Mouse (Mus musculus): Measurements from ENCODE around the gene Kcnh2. TPM values are rescaled to one million over a fixed set of nuclear protein-coding genes. Genes with fewer than 3 reads are reported as not detected.

Gene Kcnh2
- total RNA-seq, 2 experiments from 2014 or later, result 75.5 to 85.8 TPM

DNA sequence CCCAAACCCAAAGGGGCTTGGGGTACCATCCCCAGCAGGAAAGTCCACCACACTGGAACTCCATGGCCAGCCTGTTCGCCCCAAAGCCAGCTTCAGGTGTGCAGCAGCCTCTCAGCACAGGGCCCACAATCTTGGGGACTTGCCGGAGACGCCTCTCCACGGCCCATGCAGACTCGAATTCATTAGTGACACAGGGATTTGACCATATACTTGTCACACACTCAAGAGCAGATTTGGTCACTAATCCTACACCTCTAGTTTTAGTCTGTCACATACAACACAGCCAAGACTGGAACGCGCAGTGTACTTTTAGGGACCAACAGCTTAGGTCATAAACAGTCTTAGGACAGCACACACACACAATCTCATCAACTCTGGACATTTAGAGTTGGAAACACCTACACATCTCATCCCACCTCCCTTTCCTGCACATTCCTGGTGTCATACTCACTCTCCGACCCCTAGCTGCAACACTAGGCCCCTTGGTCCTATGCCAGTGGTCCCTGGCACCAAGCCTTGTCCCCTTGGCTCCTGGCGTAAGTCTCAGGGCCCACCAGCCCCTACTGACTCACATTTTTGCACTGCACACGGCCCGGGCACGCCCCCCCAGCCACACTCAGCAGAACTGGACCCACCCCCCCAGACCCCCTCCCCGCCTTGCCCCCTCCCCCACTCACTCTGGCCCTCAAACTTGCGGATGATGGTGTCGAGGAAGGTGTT lies 713 bp downstream of the Kcnh2 start:
- intact Hi-C loops (cut with DNase I), result no loop called here
- DNase-seq, result peak in 1 of 2 experiments; percentile 50

DNA sequence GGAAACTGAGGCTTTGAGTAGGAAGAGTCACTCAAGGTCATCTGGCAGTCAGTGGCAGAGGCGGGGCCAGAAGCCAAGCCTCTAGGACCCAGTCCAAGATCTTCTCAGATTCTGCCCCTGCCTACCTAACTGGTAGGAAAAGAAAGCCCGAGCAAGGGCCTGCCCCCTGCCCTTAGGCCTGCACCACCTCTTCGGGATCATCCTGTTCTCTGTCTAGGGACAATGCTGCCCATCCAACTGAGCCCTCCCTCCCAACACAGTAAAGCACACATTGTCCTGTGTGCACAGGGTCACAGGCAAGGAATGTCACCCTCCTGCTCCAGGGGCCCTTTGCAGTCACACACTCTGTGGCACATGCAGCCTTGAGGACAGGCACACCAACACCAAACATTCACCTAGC lies 1.3 kb downstream of the Kcnh2 start:
- DNase-seq, result no peak
- intact Hi-C loops (cut with DNase I), result no loop called here

DNA sequence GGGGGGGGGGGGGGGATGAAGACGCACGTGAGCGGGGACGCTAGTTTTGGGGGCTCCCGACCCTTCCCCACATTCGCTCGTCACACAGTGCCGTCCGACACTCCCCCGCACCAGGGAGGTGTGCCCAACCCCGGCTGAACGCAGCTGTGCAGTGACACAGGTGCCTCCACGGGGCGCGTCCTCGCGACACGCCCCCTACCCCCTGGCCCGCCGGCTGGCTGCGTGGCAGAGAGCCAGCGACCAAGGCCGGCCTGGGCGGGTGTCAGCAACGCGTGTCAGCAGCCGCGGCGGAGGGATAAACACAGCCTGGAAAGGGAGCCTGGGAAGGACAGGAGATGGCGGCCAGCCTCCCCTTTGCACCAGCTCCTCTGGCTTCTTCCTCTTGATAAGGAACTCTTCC lies 2.9 kb downstream of the Kcnh2 start:
- intact Hi-C loops (cut with DNase I), result no loop called here
- peak in 1 of 2 experiments; percentile 68 for DNase-seq

DNA sequence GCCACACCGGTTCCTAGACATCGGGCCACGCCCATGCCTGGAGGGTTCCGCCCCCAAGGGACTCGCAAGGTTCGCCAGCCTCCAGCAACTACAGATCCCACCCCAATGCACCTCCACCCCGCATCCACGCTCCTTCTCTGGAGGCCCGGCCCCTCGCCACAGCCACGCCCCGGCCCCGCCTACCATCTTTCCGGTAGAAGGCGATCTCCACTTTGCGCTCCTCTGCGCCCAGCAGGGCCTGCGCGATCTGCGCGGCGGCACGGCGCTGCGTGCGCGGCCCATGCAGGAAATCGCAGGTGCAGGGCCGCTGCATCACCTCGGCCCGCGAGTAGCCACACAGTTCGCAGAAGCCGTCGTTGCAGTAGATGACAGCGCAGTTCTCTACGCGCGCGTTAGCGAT lies 3.3 kb downstream of the Kcnh2 start:
- peak; percentile 67 to 73 for DNase-seq
- intact Hi-C loops (cut with DNase I), result no loop called here

DNA sequence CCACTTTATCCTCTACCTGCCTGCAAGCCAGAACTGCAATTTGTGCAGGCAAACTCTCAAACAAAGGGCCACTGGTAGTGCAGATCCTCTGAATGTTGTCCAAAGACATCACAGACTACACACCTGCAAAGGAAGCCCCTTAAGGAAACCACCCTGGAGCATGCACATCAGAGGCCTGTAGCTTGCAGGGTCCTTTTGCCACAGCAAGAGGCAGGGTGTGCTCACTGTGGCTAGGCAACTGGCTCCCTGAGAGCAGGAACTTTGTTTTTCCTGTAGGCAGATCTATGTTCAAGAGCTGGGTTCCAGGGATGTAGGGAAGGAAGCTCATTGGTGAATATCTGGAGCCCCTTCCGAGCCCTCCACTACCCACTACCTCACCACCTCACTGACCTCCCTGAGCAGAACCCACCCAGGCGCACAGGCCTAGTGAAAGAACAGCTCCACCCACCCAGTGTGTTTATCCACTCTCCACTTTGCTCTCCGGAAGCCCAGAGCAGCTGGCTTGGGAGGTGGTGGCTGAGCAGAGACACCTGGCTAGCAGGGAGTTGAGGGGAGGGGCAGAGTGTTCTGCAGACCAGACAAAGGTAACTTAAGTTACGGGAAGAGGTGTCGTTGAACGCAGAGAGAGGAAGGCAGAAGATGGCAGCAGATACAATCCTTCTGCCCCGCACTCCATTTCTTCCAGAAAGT lies 4.1 kb downstream of the Kcnh2 start:
- intact Hi-C loops (cut with DNase I), result no loop called here
- DNase-seq, result no peak

DNA sequence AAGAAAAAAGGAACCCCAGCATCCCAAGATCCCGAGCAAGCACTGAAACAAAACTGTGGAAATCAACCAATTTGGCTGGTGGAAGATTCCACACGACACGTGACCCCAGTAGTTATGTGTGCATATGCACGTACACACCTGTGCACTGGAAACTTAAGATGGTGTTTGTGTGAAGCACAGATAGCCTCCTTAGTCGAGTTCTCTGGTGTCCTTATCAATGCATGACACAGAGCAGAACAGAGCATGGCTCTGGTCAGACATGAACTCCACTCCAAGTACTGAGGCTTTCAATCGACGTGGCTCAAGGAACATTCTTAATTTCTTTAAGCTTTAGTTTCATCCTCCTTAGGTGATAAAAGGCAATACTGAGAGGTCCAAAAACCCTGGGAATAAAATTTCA lies 5.1 kb downstream of the Kcnh2 start:
- DNase-seq, result no peak
- intact Hi-C loops (cut with DNase I), result no loop called here

DNA sequence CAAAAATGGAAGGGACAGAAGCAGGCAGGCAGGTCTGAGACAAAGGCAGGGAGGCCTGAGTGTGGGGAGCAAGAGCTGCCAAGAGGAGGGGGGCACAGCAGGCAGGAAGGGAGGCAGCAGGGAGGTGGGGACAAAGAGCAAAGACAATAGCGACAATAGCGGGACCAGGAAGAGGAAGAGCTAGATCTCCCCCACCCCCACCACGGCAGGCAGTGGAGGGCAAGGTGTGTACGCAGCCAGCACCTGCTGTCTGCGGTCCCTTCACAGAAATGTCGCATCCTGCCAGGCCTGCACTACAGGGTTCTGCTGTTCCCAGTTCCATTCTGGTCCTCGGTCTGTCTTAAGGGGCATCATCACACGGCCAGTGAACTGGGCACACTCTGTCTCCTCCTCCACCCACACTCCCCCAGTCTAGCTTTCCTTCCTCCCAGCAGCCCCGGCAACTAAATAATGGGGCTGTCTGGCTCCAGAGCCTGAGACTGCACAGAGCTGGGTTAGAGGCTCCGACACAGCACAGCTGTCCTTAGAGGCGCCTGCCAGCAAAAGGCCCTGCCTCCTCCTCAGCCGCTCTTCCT lies 6.8 kb downstream of the Kcnh2 start:
- DNase-seq, result peak; percentile 61 to 67
- intact Hi-C loops (cut with DNase I), result no loop called here

DNA sequence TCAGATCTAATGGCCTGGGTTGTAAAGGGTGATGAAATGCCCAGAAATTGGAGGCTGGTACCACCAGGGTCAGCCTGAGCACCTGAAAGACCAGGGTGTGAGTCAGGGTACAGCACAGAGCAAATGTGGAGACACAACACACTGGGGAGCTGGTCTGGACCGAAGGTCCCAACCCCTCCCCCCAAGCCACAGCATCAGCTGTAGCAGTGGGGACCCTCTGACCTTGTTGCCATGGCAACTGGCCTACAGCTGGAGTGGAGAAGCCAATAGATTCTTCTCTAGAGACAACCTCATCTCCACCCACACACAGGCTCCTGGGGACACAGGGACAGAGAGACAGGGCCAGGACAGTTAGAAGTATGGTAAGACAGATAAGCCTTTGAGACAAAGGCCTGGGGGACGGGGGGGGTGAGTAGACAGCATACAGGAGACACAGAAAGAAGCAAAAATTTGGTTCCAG lies 7.4 kb downstream of the Kcnh2 start:
- intact Hi-C loops (cut with DNase I), result no loop called here
- DNase-seq, result no peak

DNA sequence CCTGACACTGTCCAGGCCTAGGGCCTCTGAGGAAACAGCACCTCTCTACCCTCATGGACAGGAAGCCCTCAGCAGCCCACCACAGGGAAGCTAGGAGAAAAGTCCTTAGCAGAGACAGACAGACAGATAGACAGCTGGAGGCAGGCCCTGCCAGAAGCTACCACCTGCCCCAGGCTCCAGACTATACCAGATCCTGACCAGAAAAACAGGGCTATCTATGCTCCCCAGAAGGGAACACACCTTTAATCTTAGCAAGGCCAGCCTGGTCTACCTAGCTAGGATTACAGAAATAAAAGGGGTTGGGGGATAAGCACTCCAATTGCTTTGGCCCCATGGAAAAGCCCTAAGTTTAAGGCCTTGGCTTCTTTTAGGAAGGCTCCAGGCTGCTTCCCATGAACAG lies 8.0 kb downstream of the Kcnh2 start:
- intact Hi-C loops (cut with DNase I), result no loop called here
- no peak for DNase-seq

DNA sequence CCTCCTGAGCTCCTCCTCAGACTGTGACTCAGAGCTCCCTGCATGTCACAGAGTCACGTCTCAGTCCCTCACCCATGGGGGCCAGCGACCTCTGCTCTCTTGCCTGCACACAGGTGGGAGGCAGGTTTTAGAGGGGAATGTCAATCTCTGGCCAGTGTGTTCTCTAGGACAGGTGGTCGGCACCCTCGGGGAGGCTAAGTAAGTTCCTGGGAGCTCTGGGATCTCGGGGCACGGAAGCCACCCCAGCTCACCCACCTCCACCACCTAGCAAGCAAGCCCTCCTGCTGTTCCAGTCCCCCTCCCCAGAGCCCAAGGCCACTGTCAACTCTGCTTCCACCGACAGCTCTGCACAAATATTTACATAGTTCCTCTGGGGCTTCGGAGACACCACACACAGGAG lies 8.4 kb downstream of the Kcnh2 start:
- DNase-seq, result no peak

DNA sequence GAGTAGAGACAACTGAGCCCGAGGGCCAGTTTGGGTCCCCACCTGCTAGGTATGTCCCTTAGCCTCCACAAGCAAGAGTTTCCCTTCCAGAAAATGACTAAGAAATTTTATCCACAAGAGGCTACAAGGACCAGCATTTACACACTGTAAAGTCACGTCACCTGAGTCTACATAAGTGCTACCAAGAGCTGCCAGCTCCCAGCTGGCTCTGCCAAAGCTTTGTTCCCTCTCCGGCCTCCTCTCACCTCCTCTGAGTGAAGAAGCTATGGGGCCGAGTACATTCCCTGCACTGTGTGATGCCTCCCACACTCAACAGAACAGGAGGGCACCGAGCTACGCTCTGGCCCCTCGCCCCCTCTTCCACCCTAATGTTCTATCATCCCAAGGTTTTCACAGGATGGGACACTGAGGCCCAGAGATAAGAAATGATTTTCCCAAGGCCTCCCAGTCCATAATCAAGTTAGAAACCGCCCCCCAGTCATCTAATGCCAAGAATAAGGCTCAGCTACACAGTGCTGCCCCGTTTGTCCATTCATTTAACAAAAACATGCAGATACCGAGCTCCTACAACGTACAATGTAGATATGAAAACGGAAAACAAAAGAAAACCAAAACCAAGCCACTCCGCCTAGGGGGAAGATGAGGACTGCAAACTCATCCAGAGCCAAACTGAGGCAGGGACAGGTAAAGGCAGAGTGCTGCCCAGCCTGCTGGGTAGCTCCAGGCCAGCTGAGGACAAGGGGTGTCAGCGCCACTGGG lies 9.0 kb downstream of the Kcnh2 start:
- DNase-seq, result no peak
- intact Hi-C loops (cut with DNase I), result no loop called here

More for the DNA sequence above, 8.4 kb downstream of the Kcnh2 start:
- intact Hi-C loops (cut with DNase I), result no loop called here

DNA sequence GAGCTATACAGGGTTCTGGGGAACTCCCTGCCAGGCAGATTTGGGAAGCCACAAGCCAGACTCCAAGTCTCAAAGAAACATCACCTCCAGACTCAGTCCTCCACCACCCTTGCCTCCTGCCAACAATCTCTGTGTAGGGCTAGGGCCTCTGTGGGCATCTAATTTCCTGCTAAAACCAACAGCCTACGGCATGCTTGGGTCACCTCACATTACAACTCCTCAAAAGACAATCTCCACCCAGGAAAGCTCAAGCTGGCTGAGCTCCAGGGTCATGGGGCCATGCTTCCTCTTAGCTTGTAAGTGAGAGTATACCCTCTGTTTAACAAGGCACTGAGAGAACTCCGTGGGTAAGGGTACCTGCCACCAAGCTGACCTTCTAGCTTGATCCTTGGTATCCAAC lies 13.6 kb downstream of the Kcnh2 start:
- intact Hi-C loops (cut with DNase I), result loop anchor here (2.0 kb wide), 1 partner anchor 55 kb away; the partner anchor contains the start of genes Abcb8 and Atg9b
- no peak for DNase-seq

DNA sequence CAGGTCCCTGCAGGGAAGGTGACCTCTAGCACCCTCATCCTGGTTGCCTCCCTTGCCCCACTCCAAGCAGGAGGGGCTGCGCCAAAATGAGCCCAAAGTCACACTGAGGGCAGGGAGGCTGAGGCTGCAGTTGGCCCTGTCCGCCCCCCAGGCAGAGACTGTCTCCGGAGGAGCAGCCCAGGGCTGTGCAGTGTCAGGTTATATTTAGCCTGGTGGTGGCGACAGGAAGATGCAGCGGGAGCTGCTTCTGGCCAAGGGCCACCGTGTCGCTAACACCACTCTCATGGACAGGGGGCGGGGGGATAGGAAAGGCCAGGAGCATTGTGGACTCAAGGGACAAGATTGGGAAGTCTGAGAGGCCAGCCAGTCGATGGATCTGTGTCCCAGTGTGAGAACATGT lies 14.0 kb downstream of the Kcnh2 start:
- DNase-seq, result peak; percentile 71 to 78
- intact Hi-C loops (cut with DNase I), result loop anchor here (2.0 kb wide), 1 partner anchor 55 kb away; the partner anchor contains the start of genes Abcb8 and Atg9b

DNA sequence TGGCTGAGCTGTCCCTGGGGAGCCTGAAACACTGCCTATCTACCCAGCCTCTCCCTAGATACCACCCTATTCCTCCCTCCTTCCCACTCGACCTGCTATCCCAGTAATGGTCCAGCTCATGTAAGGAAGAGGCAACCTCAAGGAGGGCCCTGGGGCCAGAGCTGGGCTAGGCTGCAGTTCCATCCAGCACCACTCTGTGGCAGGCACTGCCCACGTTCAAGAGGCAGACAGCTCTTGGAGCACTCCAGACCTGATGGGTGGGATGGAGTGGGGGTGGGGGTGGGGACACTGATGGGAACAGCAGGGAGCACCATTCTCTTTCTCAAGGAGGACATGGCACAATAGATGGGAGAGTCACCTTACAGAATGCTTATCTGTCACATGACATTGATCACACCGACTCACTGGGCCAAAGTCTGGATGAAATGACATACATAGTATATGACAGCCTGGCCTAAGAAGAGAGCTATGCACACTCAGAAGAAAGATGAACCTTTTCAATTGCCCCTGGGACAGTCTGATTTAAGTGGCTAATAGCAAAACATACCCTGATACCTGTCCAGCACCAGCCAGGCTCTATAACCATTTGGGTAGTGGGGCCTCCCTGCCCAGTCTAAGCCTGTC lies 15.4 kb downstream of the Kcnh2 start:
- intact Hi-C loops (cut with DNase I), result loop anchor here (1.0 to 2.0 kb wide), 2 partner anchors 24 to 57 kb away; partner anchors contain the start of genes Abcb8 and Atg9b
- DNase-seq, result peak; percentile 70 to 80

DNA sequence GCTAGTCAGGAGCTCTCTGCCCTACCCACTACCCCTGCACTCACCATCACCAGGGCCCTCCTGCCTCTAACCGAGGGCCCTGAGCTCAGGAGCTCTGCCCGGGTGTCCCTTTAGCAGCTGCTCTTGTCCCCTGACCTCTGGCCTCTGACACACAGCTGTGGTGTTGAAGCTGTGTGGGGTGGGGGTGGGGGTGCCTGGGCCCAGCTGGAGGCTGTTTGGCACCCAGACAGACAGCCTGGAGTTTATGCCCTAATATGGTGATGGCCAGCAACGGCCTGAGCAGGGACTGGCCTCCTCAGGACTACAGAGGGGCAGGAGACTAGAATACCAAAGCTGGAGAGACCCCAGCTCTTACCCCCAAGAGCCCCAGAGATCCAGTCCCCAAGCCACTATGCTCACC lies 16.7 kb downstream of the Kcnh2 start:
- intact Hi-C loops (cut with DNase I), result no loop called here
- no peak for DNase-seq

DNA sequence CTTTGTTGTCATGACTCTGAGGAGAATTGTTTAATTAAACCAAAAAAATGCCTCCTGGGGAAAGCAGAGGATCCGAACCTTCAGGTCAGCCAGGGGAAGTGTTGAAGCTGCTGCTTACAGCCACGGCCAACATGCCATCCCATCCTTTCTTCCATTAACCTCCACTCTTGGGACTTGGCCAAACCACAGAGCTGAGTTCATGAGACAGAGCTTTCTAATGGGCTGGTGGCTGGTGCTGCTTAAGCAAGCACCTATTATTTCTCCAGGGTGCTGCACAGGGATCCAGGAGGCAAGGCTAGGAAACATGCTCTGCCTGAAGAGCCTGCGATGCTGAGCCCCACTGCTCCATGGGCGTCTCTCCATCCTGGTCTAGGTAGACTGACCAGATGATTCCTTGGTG lies 19.0 kb downstream of the Kcnh2 start:
- no peak for DNase-seq
- intact Hi-C loops (cut with DNase I), result no loop called here

DNA sequence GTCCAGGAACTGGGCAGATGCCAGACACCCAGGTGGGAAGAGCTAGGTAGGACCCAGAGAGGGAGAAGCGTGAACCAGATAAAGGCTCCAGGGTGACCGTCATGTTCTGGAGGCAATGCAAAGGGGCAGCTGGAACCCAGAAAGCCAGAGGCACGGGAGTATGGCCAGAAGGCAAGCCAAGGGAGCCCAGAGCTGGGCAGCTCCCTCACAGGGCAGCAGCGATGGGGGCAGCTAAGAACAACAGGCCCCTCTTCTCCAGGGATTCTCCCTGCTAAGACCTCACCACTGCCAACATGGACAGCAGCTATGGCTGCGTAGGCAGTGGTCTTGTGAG lies 21.5 kb downstream of the Kcnh2 start:
- intact Hi-C loops (cut with DNase I), result no loop called here
- no peak for DNase-seq

DNA sequence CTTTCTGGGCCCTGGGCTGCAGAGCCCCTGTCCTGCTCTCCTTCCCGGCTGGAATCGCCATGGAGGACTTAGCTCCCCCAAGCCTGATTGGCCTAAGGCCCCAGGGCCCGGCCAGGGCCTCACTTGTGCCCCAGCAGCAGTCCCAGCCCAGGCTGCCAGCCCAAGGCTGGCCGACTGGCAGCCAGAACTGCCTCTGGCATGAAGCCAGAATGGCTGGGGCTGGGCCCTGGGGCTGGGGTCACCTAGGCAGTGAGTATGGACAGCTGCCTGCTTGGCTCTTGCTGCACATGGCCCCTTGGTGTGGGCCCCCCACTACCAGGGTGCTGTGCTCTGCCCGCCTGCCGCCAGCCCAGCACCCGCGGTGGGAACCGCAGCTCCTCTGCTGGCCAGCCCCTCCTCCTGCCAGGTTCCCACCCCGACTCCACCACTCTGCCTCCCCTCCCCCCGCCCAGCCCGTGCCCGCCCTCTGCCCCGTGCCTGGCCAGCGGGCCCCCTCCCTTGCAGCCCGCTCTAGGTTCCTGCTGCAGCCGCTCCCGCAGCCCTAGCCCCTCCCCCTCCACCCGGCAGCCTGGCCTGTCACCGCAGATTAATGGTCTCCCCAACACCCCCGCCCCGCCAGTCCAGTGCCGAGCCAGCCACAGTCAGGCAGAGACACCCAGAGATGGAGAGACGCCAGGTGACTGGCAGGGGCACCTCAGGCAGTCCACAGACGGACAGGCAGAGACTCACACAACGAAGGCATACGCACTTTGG lies 22.0 kb downstream of the Kcnh2 start:
- intact Hi-C loops (cut with DNase I), result no loop called here
- peak; percentile 75 to 84 for DNase-seq

DNA sequence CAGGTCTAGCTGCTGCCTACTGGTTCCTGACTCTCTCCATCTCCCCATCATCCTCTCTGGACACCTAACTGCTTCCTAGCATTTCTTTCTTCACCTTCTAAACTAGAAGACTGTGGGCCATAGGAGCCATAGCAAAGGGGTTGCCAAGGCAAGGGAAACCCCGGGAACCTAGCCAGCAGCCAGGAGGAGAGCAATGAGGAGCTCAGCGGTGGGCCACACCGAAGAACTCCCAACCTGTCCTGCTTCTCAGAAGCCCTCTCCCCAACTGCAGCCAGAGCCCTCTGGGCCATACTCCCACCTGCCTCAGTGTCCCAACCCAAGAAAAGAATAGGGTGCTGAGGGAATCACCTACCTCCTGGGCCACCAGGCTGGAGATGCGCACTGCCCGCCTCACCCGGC lies 22.6 kb downstream of the Kcnh2 start:
- intact Hi-C loops (cut with DNase I), result no loop called here
- DNase-seq, result no peak

Measured in heart, postnatal 14 days (tissue).